Mouse (Mus musculus) bone marrow macrophage, adult 2 months (primary cell): Measurements from ENCODE around the gene Pwp2.

ENCODE experiments used
- CTCF ChIP-seq: IDR thresholded peaks from 2 replicates; pipeline ENCODE4 v1.5.1; 2012; ENCODE audit warnings: low read depth, mild to moderate bottlenecking, low read length, moderate library complexity
- POLR2A ChIP-seq: IDR thresholded peaks from 2 replicates; pipeline ENCODE4 v1.6.1; 2012; ENCODE audit warnings: mild to moderate bottlenecking, low read depth, low read length, borderline replicate concordance

- no peak for TF ChIP-seq CTCF
- TF ChIP-seq POLR2A = no peak
Observed at GRCm38 (mm10) chr10:78160369-78161095, 24.4 kb downstream of the Pwp2 start.
